In genomic region chr11:4710188-4710587, GRCm38 (mm10) we compare ENCODE assay signal across 4 mouse cellular contexts. TPM values are rescaled to one million over a fixed set of nuclear protein-coding genes. Genes with fewer than 3 reads are reported as not detected.
"Had no signal": no experiment of that assay in that cellular context is flagged by ENCODE, and none has a peak within 500 bp of the region (broad histone marks: within the 10 kb centered on the region; RNA-seq: fewer than 3 reads in every experiment).

No protein-coding gene starts in this region.

RNA-seq across cellular contexts. Expression of gene Cabp7, which starts 36.4 kb away (rescaled TPM):
- total RNA-seq: megakaryocyte, adult 5-6 weeks; megakaryocyte-erythroid progenitor cell, adult 5-6 weeks had no signal
- polyA plus RNA-seq: lung, embryonic 15.5 days; spleen, adult 2 months had no signal
